Mouse (Mus musculus) activated CD4-positive, CD25-positive, alpha-beta regulatory T cell (primary cell): Measurements from ENCODE around the gene Tomm40l. TPM values are rescaled to one million over a fixed set of nuclear protein-coding genes. Genes with fewer than 3 reads are reported as not detected.

Experiments
- polyA plus RNA-seq, 2 experiments: library from polyadenylated mRNA; unstranded; fragments of 100-300 nt; shearing (Covaris generic); gene quantifications; one replicate each; pipeline ENCODE4 v1.2.1; 2017

Gene Tomm40l
- polyA plus RNA-seq = 10 to 100 TPM; 23.6 to 25.1 TPM

GRCm38 (mm10) chr1:171222238-171223155, at the start of gene Tomm40l:
Gene Tomm40l (minus strand): TSS chr1:171222514.

GRCm38 (mm10) chr1:171269848-171270572, 47.7 kb upstream of the Tomm40l start, which contains the start of gene B4galt3:
Gene B4galt3 (plus strand): TSS chr1:171270328.

DNA sequence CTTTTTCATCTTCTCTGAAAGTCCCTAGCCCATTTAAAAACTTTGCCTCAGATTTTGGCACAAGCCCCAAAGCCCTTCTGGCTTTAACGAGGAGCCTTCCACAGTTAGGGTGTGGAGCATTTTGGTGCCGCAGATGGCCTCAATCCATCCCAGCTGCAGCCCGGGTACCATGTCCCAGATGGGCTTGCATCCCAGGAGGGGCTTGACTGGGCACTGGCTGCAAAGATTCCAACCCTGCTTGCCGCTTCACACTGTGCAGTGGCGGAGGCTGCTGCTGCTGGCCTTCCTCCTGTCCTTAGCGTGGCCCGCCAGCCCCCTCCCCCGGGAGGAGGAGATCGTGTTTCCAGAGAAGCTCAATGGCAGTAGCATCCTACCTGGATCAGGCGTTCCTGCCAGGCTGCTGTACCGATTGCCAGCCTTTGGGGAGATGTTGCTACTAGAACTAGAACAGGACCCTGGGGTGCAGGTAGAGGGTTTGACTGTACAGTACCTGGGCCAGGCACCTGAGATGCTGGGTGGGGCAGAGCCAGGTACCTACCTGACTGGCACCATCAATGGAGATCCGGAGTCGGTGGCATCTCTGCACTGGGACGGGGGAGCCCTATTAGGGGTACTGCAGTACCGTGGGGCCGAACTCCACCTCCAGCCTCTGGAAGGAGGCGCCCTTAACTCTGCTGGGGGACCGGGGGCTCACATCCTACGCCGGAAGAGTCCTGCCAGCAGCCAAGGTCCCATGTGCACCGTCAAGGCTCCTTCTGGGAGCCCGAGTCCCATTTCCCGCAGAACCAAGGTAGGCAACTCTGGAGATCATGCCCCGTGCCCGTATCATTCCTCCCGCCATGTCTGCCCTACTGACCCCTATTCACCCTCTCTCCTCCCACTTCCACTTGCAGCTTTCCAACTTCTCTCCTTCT, 28.6 kb upstream of the Tomm40l start, which contains the start of gene Ndufs2:
Gene Ndufs2, minus strand, starts transcription at position 709 of the 914 bp plus-strand sequence.

DNA sequence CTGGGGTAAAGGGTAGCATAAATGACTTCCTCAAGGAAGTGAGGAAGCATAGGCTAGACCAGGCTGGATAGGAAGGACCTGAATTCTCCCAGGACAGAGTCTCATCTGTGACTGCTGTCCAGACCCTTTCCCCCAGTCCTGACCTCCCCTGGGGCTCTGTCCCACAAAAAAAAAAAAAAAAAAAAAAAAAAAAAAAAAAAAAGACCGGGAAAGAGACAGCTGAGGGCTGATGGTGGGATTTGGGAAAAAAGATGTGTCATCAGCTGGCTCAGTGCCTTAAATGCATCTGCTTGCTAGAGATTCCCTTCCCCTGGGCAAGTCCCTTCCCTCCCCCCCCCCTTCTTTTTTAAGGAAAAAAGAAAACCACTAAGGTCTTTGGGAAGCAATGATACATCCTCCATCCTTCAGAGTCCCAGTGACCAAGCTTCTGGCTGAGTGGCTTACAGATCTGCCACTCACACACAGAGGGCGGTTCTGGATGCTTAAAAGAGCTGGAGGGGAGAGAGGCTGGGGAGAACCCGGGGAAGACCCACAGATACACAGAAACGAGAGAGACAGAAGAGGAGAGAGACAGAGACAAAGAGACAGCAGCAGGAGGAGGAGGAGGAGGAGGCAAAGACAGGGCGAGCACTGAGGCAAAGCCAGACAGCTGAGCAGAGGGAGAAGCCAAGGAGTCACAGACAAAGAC, 27.7 kb upstream of the Tomm40l start, which contains the start of gene Adamts4:
Gene Adamts4, plus strand, starts transcription at position 509 of the 688 bp plus-strand sequence.

DNA sequence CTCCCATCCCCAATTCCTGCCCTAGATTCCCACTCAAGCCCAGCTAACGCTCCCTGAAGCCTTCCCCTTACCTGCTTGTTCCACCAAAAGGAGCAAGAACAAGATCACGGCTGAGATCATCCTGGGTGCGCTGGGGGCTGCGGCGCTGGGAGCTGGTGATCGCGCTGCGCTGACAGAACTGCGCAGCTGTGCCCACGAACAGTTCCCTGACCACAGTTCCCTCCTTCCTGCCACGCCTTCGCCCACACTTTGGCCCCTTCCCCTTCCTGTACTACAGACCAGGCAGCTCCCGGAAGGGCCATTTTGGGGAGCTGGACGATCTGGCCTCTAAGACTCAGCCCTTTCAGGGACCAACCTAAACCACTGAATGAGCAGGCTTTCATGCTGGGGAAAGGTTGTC, 11.8 kb upstream of the Tomm40l start, which contains the start of gene Fcer1g:
Gene Fcer1g, minus strand, starts transcription at position 240 of the 400 bp plus-strand sequence.

DNA sequence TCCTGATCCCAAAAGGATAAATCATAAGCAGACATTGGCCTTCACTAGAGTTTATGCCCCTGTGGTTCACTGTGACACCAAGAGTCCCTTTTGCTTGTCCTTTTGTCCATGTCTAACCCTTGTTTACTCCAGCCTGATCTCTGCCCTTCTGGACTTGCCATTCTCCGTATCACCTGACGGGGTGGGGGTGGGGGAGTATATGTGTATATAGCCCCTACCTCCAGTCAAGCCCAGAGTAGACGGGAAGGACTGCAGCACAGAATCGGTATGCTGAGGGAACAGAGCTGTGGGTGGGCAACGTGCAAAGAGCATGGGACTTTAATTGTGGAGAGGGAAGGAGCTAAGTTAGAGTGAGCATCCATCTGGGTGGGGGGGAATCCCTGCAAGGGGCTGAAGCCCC, 2.5 kb upstream of the Tomm40l start, which contains the start of gene Apoa2:
Gene Apoa2, plus strand, starts transcription at position 198 of the 400 bp plus-strand sequence.

GRCm38 (mm10) chr1:171213801-171214496, 8.4 kb downstream of the Tomm40l start, which contains the start of gene Nr1i3:
Gene Nr1i3 (plus strand): TSS chr1:171213970.

GRCm38 (mm10) chr1:171195887-171196397, 26.4 kb downstream of the Tomm40l start, which contains the start of gene Pcp4l1:
Gene Pcp4l1 (minus strand): TSS chr1:171196268.

Other genes starting within 250 kb of the Tomm40l start
- gene Fcgr2b, start 246.0 kb downstream of the Tomm40l start, polyA plus RNA-seq = 10 to 100 TPM in 1 of 2 experiments, under 1 TPM in 1; 0.27 to 11.4 TPM
- gene Fcgr4, start 203.6 kb downstream of the Tomm40l start, polyA plus RNA-seq = 1 to 10 TPM in 1 of 2 experiments, under 1 TPM in 1; 0.60 to 5.1 TPM
- 10 to 100 TPM in 1 of 2 experiments, 1 to 10 TPM in 1; 2.9 to 14.3 TPM for gene Fcgr3, start 157.6 kb downstream of the Tomm40l start, polyA plus RNA-seq
- gene Cfap126, start 108.6 kb downstream of the Tomm40l start, polyA plus RNA-seq = under 1 TPM; 0.44 to 0.68 TPM
- 100 to 1,000 TPM; 158 to 161 TPM for gene Sdhc, start 71.9 kb downstream of the Tomm40l start, polyA plus RNA-seq
- gene Mpz, start 71.8 kb downstream of the Tomm40l start, polyA plus RNA-seq = under 1 TPM in 1 of 2 experiments, not detected in 1; 0.14 TPM
- not detected for gene Pcp4l1, start 26.2 kb downstream of the Tomm40l start, polyA plus RNA-seq
- gene Nr1i3, start 8.5 kb downstream of the Tomm40l start, polyA plus RNA-seq = under 1 TPM; 0.27 to 0.52 TPM
- gene Apoa2, start 2.5 kb upstream of the Tomm40l start, polyA plus RNA-seq = under 1 TPM in 1 of 2 experiments, not detected in 1; 0.62 TPM
- 10 to 100 TPM in 1 of 2 experiments, 1 to 10 TPM in 1; 5.3 to 42.6 TPM for gene Fcer1g, start 11.9 kb upstream of the Tomm40l start, polyA plus RNA-seq
- gene Adamts4, start 27.9 kb upstream of the Tomm40l start, polyA plus RNA-seq = under 1 TPM in 1 of 2 experiments, not detected in 1; 0.38 TPM
- gene Ndufs2, start 28.9 kb upstream of the Tomm40l start, polyA plus RNA-seq = 100 to 1,000 TPM; 200 to 203 TPM
- gene B4galt3, start 47.8 kb upstream of the Tomm40l start, polyA plus RNA-seq = 10 to 100 TPM; 22.5 to 36.5 TPM
- gene Ppox, start 58.7 kb upstream of the Tomm40l start, polyA plus RNA-seq = 10 to 100 TPM; 45.2 to 55.2 TPM
- 10 to 100 TPM; 40.8 to 46.2 TPM for gene Usp21, start 65.5 kb upstream of the Tomm40l start, polyA plus RNA-seq
- gene Ufc1, start 72.5 kb upstream of the Tomm40l start, polyA plus RNA-seq = 10 to 100 TPM; 76.4 to 80.7 TPM
- 10 to 100 TPM; 40.2 to 44.0 TPM for gene Dedd, start 106.6 kb upstream of the Tomm40l start, polyA plus RNA-seq
- 10 to 100 TPM; 36.3 to 41.8 TPM for gene Nit1, start 123.1 kb upstream of the Tomm40l start, polyA plus RNA-seq
- gene Pfdn2, start 123.2 kb upstream of the Tomm40l start, polyA plus RNA-seq = 10 to 100 TPM; 65.0 to 93.5 TPM
- under 1 TPM in 1 of 2 experiments, not detected in 1; 0.58 TPM for gene Klhdc9, start 138.3 kb upstream of the Tomm40l start, polyA plus RNA-seq
- under 1 TPM; 0.08 to 0.23 TPM for gene Nectin4, start 147.6 kb upstream of the Tomm40l start, polyA plus RNA-seq
- gene Arhgap30, start 166.4 kb upstream of the Tomm40l start, polyA plus RNA-seq = 100 to 1,000 TPM; 122 to 173 TPM
- gene Usf1, start 188.8 kb upstream of the Tomm40l start, polyA plus RNA-seq = 10 to 100 TPM; 63.4 to 64.5 TPM
- 1 to 10 TPM; 2.0 to 4.2 TPM for gene Tstd1, start 196.4 kb upstream of the Tomm40l start, polyA plus RNA-seq
- gene F11r, start 215.0 kb upstream of the Tomm40l start, polyA plus RNA-seq = under 1 TPM; 0.24 to 0.96 TPM